Mouse (Mus musculus): ENCODE results near the gene Dpf3. TPM values are rescaled to one million over a fixed set of nuclear protein-coding genes. Genes with fewer than 3 reads are reported as not detected.

Gene Dpf3
- polyA plus RNA-seq, 1 experiment from 2014 or later, result 6.1 TPM

DNA sequence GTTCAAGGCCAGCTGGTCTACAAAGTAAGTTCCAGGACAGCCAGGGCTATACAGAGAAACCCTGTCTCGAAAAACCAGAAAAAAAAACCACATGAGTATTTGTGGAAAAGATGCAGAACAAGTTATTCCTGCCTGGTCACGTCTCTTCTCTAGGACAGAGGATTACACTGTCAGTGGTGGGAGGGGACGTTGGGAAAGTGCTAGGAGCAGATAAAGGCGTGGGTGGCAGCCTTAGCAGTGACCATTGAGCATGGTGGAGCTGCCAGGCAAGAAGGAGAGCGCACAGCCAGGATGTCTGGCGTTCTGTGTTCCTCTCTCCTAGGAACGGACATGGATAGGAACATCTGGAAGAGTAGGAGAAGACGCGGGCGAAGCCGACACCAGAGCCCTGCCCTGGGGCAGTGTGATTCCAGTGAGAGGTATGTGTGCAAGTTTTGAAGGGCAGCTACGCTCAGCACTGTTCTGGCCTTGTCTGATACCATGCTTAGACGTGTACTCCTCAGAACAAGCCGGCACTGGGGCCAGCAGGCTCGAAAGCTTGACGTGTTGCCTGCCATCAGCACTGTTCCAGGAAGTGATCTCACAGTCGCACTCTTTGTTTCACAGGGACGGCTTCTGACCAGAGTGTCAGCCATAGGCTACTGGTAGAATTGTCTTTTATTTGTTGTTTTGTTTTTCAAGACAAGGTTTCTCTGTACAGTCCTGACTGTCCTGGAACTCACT is 38.5 kb upstream of the Dpf3 start:
- Histone ChIP-seq H3K9ac (ENCODE audit: low read depth, low read length) (no peak overlapping the region), H3K4me1 (ENCODE audit: control insufficient read depth, insufficient read depth, low read length) (peaks cover 7% of the 10 kb centered on the region), H3K27me3 (replicated peaks; ENCODE audit: control insufficient read depth, insufficient read depth, low read length) (no peaks in the 10 kb centered on the region), H3K4me3 (ENCODE audit: low read depth, low read length) (no peak overlapping the region), H3K27ac (replicated peaks; ENCODE audit: low read depth, low read length) (no peak overlapping the region; the same call in 1 of the 2 replicates), H3K9me3 (ENCODE audit: control insufficient read depth, low read length) (no peaks in the 10 kb centered on the region), H3K36me3 (ENCODE audit: control insufficient read depth, insufficient read depth, low read length) (peaks cover 17% of the 10 kb centered on the region; the same call in 1 of the 2 replicates), H3K4me2 (ENCODE audit: low read depth, low read length) (no peak overlapping the region)
- 58% methylated on average over 17 of the region's 18 CpGs for WGBS
- peak; percentile 80 for DNase-seq (ENCODE audit: low spot score)
- peak; percentile 61; the same call in 1 of the 2 replicates for ATAC-seq (ENCODE audit: low read depth)

DNA sequence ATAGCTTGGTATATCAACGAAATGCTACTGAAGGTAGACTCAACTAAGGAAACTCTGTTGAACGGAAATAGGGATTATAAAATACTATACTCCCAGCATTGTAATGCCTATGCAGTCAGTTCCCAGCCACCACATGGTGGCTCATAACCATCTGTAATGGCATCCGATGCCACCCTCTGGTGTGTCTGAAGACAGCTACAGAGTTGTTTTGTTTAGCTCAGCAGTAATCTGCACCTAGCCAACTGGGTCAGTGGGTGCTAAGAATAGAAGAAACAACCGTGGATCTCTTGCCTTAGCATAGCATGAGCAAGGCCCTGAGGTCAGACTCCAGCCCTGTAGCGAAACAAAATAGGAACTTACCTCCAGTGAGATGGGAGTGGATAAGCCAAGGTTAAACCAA is 36.8 kb upstream of the Dpf3 start:
- no peak overlapping the region for H3K4me3 ChIP-seq (ENCODE audit: low read depth, low read length)
- H3K4me1 ChIP-seq (ENCODE audit: control insufficient read depth, insufficient read depth, low read length), result peaks cover 8% of the 10 kb centered on the region
- 72% methylated on average over 5 of the region's 5 CpGs for WGBS
- H3K36me3 ChIP-seq (ENCODE audit: control insufficient read depth, insufficient read depth, low read length), result peaks cover 5% of the 10 kb centered on the region; the same call in 1 of the 2 replicates
- no peaks in the 10 kb centered on the region for H3K9me3 ChIP-seq (ENCODE audit: control insufficient read depth, low read length)
- no peaks in the 10 kb centered on the region for H3K27me3 ChIP-seq (replicated peaks; ENCODE audit: control insufficient read depth, insufficient read depth, low read length)
- ATAC-seq (ENCODE audit: low read depth) (no peak), DNase-seq (ENCODE audit: low spot score) (no peak)
- H3K4me2 ChIP-seq (ENCODE audit: low read depth, low read length), result no peak overlapping the region
- H3K9ac ChIP-seq (ENCODE audit: low read depth, low read length), result no peak overlapping the region
- no peak overlapping the region for H3K27ac ChIP-seq (replicated peaks; ENCODE audit: low read depth, low read length)

DNA sequence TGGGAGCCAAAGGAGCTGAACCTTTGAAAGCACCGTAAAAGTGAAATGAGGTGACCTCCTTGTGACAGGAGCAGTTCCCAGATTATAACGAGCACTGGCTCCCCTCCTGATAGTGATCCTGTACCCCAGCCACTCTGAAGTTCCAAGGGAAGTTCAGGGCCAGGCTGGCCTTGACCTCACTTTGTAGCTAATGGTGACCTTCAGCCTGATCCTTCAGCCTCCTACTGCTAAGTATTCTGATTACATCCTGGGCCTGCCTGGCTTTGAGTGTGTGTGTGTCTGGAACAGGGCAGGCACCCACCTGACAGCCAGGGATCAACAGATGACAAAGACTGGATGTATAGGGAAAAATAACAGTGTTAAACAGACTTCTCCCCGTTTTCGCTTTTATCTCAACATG is 36.4 kb upstream of the Dpf3 start:
- Histone ChIP-seq H3K27me3 (replicated peaks; ENCODE audit: control insufficient read depth, insufficient read depth, low read length) (no peaks in the 10 kb centered on the region), H3K9me3 (ENCODE audit: control insufficient read depth, low read length) (no peaks in the 10 kb centered on the region), H3K4me3 (ENCODE audit: low read depth, low read length) (no peak overlapping the region), H3K4me1 (ENCODE audit: control insufficient read depth, insufficient read depth, low read length) (peaks cover 8% of the 10 kb centered on the region), H3K27ac (replicated peaks; ENCODE audit: low read depth, low read length) (no peak overlapping the region), H3K4me2 (ENCODE audit: low read depth, low read length) (no peak overlapping the region), H3K36me3 (ENCODE audit: control insufficient read depth, insufficient read depth, low read length) (peaks cover 2% of the 10 kb centered on the region; the same call in 1 of the 2 replicates), H3K9ac (ENCODE audit: low read depth, low read length) (no peak overlapping the region)
- DNase-seq (ENCODE audit: low spot score) (no peak), ATAC-seq (ENCODE audit: low read depth) (no peak)
- 66% methylated on average over 4 of the region's 4 CpGs for WGBS

GRCm38 (mm10) chr12:83523056-83523455 is 35.5 kb upstream of the Dpf3 start:
- no peak for ATAC-seq (ENCODE audit: low read depth)
- no peaks in the 10 kb centered on the region for H3K9me3 ChIP-seq (ENCODE audit: control insufficient read depth, low read length)

GRCm38 (mm10) chr12:83521083-83521482 is 33.6 kb upstream of the Dpf3 start:
- Histone ChIP-seq H3K4me2 (ENCODE audit: low read depth, low read length) (peak overlapping the region; percentile 55), H3K36me3 (ENCODE audit: control insufficient read depth, insufficient read depth, low read length) (no peaks in the 10 kb centered on the region), H3K4me3 (ENCODE audit: low read depth, low read length) (peak overlapping the region; percentile 56), H3K27ac (replicated peaks; ENCODE audit: low read depth, low read length) (no peak overlapping the region), H3K9me3 (ENCODE audit: control insufficient read depth, low read length) (no peaks in the 10 kb centered on the region), H3K4me1 (ENCODE audit: control insufficient read depth, insufficient read depth, low read length) (peaks cover 8% of the 10 kb centered on the region), H3K9ac (ENCODE audit: low read depth, low read length) (peak overlapping the region; percentile 61; the same call in 1 of the 2 replicates), H3K27me3 (replicated peaks; ENCODE audit: control insufficient read depth, insufficient read depth, low read length) (no peaks in the 10 kb centered on the region)
- 39% methylated on average over 8 of the region's 8 CpGs for WGBS
- no peak for ATAC-seq (ENCODE audit: low read depth)
- DNase-seq (ENCODE audit: low spot score), result no peak

More at GRCm38 (mm10) chr12:83523056-83523455, 35.5 kb upstream of the Dpf3 start:
- H3K4me2 ChIP-seq (ENCODE audit: low read depth, low read length), result no peak overlapping the region
- H3K9ac ChIP-seq (ENCODE audit: low read depth, low read length), result no peak overlapping the region
- no peak overlapping the region for H3K27ac ChIP-seq (replicated peaks; ENCODE audit: low read depth, low read length)
- no peak for DNase-seq (ENCODE audit: low spot score)
- H3K36me3 ChIP-seq (ENCODE audit: control insufficient read depth, insufficient read depth, low read length), result no peaks in the 10 kb centered on the region
- 79% methylated on average over 6 of the region's 6 CpGs for WGBS
- peaks cover 8% of the 10 kb centered on the region for H3K4me1 ChIP-seq (ENCODE audit: control insufficient read depth, insufficient read depth, low read length)
- H3K4me3 ChIP-seq (ENCODE audit: low read depth, low read length), result no peak overlapping the region
- H3K27me3 ChIP-seq (replicated peaks; ENCODE audit: control insufficient read depth, insufficient read depth, low read length), result no peaks in the 10 kb centered on the region

GRCm38 (mm10) chr12:83520311-83520890 is 32.9 kb upstream of the Dpf3 start, which contains the start of gene Dcaf4:
Gene Dcaf4 (plus strand): TSS chr12:83520466.
- under 1% methylated on average over 27 of the region's 32 CpGs for WGBS
- Histone ChIP-seq H3K4me1 (ENCODE audit: control insufficient read depth, insufficient read depth, low read length) (peaks cover 8% of the 10 kb centered on the region), H3K36me3 (ENCODE audit: control insufficient read depth, insufficient read depth, low read length) (no peaks in the 10 kb centered on the region), H3K27ac (replicated peaks; ENCODE audit: low read depth, low read length) (peak within 1 kb of the TSS; percentile 40), H3K4me2 (ENCODE audit: low read depth, low read length) (peak within 1 kb of the TSS; percentile 55), H3K9me3 (ENCODE audit: control insufficient read depth, low read length) (no peaks in the 10 kb centered on the region), H3K4me3 (ENCODE audit: low read depth, low read length) (peak within 1 kb of the TSS; percentile 56), H3K27me3 (replicated peaks; ENCODE audit: control insufficient read depth, insufficient read depth, low read length) (no peaks in the 10 kb centered on the region), H3K9ac (ENCODE audit: low read depth, low read length) (peak within 1 kb of the TSS; percentile 61)
- DNase-seq (ENCODE audit: low spot score), result peak; percentile 99
- ATAC-seq (ENCODE audit: low read depth), result peak; percentile 99

- no peaks in the 10 kb centered on the region for H3K27me3 ChIP-seq (replicated peaks; ENCODE audit: control insufficient read depth, insufficient read depth, low read length)
- no peaks in the 10 kb centered on the region for H3K36me3 ChIP-seq (ENCODE audit: control insufficient read depth, insufficient read depth, low read length)
- WGBS, result 85% methylated on average over 3 of the region's 3 CpGs
- DNase-seq (ENCODE audit: low spot score) (no peak), ATAC-seq (ENCODE audit: low read depth) (no peak)
- H3K4me2 ChIP-seq (ENCODE audit: low read depth, low read length), result no peak overlapping the region
- no peak overlapping the region for H3K27ac ChIP-seq (replicated peaks; ENCODE audit: low read depth, low read length)
- H3K9me3 ChIP-seq (ENCODE audit: control insufficient read depth, low read length), result no peaks in the 10 kb centered on the region
- H3K9ac ChIP-seq (ENCODE audit: low read depth, low read length), result no peak overlapping the region
- no peak overlapping the region for H3K4me3 ChIP-seq (ENCODE audit: low read depth, low read length)
- H3K4me1 ChIP-seq (ENCODE audit: control insufficient read depth, insufficient read depth, low read length), result peaks cover 15% of the 10 kb centered on the region
Measured at GRCm38 (mm10) chr12:83517580-83517979, 30.1 kb upstream of the Dpf3 start.

- H3K27ac ChIP-seq (replicated peaks; ENCODE audit: low read depth, low read length), result no peak overlapping the region
- peaks cover 8% of the 10 kb centered on the region for H3K4me1 ChIP-seq (ENCODE audit: control insufficient read depth, insufficient read depth, low read length)
- H3K27me3 ChIP-seq (replicated peaks; ENCODE audit: control insufficient read depth, insufficient read depth, low read length), result no peaks in the 10 kb centered on the region
- DNase-seq (ENCODE audit: low spot score) (peak; percentile 33), ATAC-seq (ENCODE audit: low read depth) (no peak)
- WGBS, result 64% methylated on average over 4 of the region's 4 CpGs
- H3K36me3 ChIP-seq (ENCODE audit: control insufficient read depth, insufficient read depth, low read length), result no peaks in the 10 kb centered on the region
- H3K9ac ChIP-seq (ENCODE audit: low read depth, low read length), result no peak overlapping the region
- H3K4me2 ChIP-seq (ENCODE audit: low read depth, low read length), result no peak overlapping the region
- H3K4me3 ChIP-seq (ENCODE audit: low read depth, low read length), result no peak overlapping the region
- no peaks in the 10 kb centered on the region for H3K9me3 ChIP-seq (ENCODE audit: control insufficient read depth, low read length)
Measured at GRCm38 (mm10) chr12:83514216-83514615, 26.7 kb upstream of the Dpf3 start.

Measured in embryonic facial prominence, embryonic 14.5 days (tissue).